Mouse (Mus musculus): ENCODE results near the gene Krtap24-1.

Krtap24-1 gene

DNA sequence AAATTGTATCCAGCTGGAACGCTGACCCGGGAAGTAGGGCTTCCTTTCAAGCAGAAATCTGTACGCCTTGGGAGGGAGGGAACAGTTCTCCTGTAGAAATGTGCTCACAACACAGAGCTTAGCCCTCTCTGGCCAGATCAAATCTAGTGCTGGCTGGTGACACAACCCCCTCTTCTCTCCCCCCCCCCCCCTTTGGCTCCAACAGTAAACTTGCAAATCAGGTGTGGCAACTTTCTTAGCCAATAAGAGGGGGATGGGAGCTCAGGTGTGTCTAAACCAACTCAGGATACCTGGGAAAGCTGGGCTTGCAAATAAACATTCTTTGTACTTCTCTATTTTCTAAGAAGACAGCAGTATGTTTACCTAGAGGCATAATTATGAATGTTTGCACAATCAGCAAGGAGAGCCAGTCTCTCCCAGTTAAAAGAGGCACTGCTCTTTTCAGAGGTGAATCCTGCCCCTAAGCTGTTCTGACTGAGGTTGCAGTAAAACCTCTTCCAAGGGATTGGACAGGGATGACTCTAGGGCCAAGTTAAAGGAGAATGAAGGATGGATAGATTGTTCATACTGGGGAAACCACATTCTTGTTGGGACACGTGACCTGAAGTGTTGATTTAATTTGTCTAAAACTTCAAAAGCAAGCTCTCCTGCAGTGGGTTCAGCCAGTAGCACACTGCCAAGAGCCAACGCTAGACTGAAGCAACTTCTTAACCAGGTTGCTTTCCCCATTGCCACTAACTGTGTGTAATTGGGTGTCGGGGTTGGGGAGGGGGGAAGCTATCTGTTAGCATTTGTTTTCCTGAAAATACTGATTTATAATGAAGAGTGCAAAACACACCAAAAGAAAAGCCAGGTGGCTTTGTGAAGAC, 48.8 kb downstream of the Krtap24-1 start, which contains the start of gene Cldn8:
Gene Cldn8, minus strand, starts transcription at position 139 of the 869 bp plus-strand sequence.
- no peak for DNase-seq (ENCODE audit: low spot score)

DNA sequence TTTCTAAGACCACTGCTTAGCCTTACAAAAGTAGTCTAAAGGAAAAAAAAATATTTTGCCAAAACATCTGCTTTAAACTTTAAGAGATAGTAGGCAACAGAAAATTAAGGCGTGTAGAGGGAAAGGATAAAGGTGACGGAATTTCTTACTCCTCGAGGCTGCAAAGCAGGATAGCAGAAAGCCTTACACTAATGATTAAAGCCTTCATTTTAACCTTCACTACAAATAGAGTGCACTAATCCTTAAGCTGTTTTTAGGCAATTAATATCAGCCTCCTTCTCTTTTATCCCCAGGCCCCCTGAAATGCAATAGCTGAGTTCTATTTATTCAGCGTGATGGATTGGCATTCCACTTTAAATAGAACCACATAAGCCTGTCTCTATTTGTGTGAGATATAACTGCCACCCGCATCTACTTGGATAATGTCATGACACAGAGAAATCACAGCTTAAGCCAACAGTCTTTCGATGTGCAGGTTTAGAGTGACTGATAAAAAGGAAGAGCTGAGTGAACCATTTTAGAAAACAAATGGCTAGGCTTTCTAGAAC, 50.4 kb downstream of the Krtap24-1 start:
- no peak for DNase-seq (ENCODE audit: low spot score)
